Mouse (Mus musculus) T-helper 2 cell (primary cell): ENCODE results near the gene Abhd12.

Source experiments
- in situ Hi-C: fragments of 300-600 bp; cut with MboI, MseI; formaldehyde crosslinking; loops from one replicate; pipeline ENCODE4 v1.15.1; 2025; ENCODE audit warnings: high pct_unique_total_duplicates

Abhd12 gene

GRCm38 (mm10) chr2:150858724-150859487 is 45.6 kb downstream of the Abhd12 start:
- in situ Hi-C loops: loop anchor here (25.0 kb wide), 1 partner anchor 553 kb away; no protein-coding TSS in a partner anchor

DNA sequence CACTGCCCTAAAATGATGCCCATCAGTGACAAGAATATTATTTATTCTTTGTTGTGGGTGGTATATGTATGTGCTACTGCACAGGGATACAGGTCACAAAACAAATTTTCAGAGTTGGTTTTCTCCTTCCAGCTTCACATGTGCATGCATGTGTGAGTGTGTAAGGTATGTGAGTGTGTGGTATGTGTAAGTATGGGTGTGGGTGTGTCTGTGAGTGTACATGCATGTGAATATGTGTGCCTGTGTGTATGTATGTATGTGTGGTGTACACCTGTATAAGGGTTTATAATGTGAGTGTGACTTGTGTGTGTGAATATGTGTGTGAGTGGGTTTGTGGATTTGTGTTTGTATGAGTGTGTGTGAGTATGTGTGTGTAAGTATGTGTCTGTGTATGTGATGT is 49.4 kb downstream of the Abhd12 start:
- in situ Hi-C loops: loop anchor here (25.0 kb wide), 1 partner anchor 557 kb away; no protein-coding TSS in a partner anchor

DNA sequence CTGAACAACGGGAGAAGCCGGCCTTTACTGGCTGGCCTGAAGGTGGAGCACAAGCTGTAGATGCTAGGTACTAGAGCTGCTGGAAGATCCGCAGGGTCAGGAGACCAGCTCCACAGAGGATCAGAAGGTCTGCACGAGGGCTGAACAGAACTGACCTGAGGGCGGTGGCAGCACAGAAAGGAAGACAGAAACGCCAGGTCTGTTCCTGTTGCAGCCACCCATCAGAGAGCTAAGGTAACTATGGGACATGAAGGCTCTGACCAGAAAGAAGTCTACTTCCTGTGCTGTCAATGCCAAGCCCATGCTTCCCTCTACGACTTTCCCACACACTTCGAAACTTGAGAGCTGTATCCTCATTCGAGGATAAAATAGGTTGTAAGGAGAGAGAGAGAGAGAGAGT is 53.3 kb downstream of the Abhd12 start:
- in situ Hi-C loops: loop anchor here (25.0 kb wide), 1 partner anchor 561 kb away; no protein-coding TSS in a partner anchor

DNA sequence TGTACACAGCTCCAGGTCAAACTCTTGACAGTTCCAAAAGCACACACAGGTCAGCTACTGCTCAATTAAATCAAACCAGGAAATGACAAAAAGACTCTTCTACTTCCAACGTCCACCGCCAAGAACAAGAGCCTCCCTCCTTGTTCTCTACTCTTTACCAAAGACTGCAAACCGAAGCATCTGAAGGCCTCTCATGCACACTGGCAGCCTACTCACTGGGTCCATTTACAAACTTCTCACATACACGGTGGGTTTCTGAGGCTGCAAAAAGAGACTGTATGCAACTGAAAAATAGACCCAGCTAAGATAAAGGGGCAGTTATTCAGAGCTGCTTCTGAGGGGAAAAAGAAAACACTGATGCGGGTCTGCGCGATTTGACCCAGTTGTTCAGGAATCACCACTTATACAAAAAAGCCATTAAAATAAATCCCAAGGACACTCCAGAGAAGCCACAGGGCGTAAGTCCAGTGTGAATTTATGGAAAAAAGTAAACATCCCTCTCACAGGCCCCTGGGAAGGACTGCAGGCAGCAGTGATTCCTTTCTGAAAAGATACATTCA is 57.0 kb downstream of the Abhd12 start:
- in situ Hi-C loops: no loop called here

DNA sequence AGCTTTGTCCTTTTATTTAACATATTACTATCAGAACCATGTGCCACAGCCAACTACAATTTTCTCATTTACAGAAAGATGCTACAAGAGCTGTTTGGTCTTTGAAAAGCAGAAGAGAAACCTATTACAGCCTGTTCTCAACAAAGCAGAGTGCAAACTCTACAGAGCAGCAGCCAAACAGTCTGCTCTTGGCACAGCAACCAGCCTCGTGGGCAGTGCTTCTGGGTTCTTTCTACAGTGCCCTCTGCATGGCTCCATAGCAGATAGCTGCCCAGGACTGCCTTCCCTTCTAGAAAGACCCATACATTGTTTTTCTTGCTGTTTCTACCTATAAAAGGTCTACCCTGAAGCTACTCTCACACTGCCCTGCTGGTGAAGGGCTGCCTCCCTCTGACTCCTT is 59.7 kb downstream of the Abhd12 start:
- in situ Hi-C loops: no loop called here

- in situ Hi-C loops: no loop called here
These were observed 62.5 kb downstream of the Abhd12 start for GRCm38 (mm10) chr2:150842049-150842461.

DNA sequence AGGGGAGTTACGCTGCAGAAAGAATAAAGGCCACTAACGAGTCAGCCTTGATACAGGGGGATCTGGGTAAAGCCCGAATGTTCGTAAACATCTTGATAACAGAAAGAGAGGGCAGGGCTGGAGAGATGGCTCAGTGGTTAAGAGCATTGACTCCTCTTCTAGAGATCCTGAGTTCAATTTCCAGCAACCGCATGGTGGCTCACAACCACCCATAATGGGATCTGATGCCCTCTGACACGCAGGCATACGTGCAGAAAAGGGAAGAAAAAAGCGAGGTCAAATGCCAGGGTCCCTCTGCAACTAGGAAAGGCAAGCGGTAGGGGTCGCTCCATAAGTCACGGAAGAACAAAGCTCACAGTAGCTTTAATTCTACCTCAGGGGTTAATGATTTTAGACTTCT is 63.4 kb downstream of the Abhd12 start:
- in situ Hi-C loops: no loop called here

DNA sequence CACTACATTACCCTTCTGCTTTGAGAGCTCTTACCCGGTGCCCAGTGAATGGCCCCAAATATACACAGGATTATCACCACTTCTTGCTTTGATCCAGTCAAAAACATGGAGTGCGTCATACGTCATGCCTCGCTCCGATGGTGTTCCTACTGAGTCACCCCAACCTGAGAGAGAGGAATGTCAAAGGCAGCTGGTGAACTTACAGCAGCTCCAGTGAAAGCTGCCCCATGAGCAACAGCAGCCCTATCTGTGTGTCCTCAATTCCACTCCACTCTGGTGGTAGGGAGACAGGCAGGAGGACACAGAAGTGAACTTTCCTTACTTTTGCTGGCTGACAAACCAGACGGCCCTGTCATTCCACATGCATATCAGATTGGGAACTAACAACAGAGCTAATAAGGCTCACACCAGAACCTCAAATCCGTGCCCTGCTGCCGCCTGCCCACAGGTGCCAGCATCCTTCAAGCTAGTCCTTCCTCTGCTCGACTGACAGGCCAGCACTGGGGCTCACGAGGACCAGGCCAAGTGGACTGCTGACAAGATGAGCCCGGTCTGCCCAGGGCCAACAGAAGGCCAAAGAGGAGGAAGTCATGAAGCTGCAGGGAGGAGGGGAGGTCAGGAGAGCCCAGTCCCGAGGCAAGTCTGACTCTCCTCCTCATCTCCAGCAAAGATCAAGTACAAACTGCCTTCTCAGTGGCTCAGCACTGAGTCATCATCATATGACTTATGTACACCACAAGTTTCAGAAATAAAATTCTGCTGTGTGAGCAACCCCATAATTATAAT is 64.7 kb downstream of the Abhd12 start:
- in situ Hi-C loops: no loop called here

DNA sequence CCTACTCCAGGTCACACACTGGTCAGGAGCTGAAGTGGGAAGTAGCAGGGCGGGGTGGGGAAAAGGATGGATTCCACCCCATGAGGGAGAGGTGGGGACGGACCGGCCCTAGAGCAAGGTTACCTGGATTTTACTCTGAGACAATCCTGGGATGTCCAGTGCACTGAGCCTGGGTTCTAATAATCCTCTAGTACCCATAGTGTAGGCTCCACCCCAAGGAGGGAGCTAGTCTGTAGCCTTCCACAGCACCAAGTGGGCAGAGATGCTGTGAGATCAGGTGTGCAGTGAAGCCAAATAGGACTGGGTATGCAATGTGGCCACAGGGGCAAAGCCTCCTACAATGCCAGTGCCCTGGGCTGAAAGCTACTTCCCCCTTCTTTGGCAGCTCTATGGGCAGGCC is 66.8 kb downstream of the Abhd12 start:
- in situ Hi-C loops: no loop called here

DNA sequence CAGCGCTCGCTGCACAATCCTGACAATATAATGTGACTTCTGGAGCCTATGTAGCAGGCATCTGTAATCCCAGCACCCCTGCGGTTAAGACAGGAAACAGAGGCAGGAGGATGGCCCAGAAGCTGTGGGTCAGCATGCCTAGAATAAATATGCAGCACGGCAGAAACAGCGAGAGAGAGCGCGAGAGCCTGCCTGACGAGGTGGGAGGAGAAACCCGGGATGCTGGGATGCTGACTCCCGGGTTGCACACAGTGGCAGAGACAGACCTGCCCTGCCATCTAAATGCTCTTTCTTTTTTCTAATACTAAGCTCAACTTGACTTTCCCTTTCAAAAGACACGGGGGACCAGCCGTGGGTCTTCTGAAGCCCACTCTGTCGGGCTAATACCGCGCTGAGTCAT is 67.6 kb downstream of the Abhd12 start:
- in situ Hi-C loops: no loop called here

DNA sequence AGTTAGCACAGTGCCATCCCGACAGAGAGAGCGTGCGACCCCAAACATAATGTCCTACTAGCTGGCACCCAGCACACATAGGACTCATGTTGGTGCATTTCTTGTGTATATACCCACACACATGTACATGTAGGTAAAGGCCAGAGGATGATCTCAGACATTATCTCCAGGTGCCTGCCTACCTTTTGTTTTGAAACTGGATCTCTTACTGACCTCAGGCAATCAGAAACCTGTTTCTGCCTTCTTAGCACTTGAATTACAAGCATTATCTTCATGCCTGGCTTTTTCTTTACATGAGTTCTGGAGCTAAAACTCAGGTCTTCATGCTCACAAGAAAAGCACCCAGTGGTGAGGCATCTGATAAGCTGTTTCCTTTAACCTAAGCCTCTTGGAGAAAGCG is 68.6 kb downstream of the Abhd12 start:
- in situ Hi-C loops: no loop called here

DNA sequence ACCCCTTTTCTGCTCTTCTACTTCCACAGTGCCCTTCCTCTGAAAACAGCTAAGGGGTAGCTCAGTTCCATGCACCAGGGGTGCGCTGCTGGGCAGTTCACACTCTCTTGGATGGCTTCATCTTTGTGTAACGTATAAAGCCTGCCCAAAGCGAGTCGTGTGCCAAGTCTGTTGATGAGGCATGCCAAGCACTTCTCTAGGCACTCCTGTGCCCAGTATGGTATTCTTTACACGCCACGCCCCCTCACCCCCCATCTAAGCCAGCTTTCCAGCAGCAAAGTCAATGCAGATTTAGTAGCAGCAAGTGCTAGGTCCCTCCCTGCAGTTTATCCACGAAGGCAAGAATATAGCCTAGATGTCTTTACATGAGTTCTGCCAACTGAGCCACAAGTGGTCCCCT is 69.9 kb downstream of the Abhd12 start:
- in situ Hi-C loops: no loop called here

DNA sequence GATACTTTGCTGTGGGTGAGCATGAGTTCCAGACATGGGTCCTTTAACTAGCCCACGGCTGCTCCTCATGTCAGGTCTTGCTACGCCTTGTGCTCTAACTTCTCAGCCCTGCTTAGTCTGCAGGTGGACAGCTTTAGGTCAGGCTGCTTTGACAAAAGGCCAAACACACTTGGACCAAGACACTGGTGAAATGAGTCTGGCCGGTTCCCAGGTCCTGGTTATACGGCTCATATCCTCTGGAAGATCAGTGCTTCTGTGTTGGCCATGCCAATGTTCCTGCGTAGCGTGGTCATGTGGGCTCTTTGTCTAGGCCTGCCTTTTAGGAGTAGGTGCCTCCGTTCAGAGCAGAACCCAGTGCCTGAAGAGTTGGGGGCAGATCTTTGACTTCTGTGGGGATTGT is 72.5 kb downstream of the Abhd12 start:
- in situ Hi-C loops: no loop called here

- in situ Hi-C loops: no loop called here
These were observed 73.6 kb downstream of the Abhd12 start for GRCm38 (mm10) chr2:150830911-150831441.

DNA sequence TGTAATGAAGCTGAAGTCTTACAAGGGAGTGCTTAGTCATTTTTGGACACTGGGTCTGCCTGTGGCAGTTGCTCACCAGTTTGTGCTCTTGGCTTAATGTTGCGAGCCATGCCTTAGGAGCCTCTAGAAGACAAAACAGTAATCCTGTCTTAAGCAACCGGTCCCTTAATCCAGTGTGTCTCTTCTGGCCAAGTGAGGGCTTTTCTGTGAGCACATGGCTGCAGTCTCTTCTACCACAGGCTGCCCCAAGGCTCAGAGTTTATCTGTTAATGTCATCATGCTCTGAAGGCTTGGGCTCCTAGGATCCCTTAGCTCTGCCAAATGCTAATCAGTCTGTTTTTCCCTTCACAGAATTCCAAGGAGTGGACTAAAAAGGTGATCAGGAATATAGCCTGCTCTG is 74.5 kb downstream of the Abhd12 start:
- in situ Hi-C loops: no loop called here

DNA sequence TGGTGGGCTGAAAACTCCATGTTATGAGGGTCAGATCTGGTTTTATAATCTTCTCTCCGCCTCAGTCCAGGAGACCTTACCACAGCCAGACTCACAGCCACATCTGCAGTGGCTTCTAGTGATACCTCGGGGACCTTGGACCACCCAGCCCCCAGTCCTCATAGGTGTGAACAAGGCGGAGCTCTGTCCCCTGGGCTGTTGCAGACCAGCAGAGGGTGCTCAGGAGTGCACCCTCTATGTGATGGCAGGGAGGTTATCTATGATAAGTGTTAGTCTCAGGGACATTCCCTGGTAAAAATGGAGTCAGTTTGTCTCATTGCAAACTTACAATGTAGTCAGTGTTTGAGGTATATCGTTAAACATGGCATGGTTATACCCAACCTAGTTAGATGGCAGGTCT is 75.9 kb downstream of the Abhd12 start:
- in situ Hi-C loops: no loop called here

GRCm38 (mm10) chr2:150828164-150828563 is 76.4 kb downstream of the Abhd12 start:
- in situ Hi-C loops: no loop called here

- in situ Hi-C loops: no loop called here
These were observed 78.1 kb downstream of the Abhd12 start for GRCm38 (mm10) chr2:150826426-150826825.

- in situ Hi-C loops: no loop called here
These were observed 81.6 kb downstream of the Abhd12 start for GRCm38 (mm10) chr2:150822987-150823386.

DNA sequence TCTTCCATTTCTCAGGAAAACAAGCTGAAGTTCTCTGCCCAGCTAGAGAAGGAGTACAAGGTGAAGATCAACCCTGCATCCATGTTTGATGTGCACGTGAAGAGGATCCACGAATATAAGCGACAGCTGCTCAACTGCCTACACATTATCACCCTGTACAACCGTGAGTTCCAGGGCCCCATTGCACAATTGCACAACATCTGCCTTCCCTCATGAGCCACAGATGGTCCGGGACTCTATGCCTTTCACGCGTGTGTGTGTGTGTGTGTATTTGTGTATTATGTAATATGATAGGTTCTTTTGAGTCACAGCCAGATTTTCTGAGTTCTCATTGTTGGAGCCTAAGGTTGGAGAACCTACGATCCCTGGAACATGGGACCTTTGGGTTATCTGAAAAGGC is 83.8 kb downstream of the Abhd12 start:
- in situ Hi-C loops: no loop called here

- in situ Hi-C loops: no loop called here
These were observed 85.8 kb downstream of the Abhd12 start for GRCm38 (mm10) chr2:150818742-150819141.

DNA sequence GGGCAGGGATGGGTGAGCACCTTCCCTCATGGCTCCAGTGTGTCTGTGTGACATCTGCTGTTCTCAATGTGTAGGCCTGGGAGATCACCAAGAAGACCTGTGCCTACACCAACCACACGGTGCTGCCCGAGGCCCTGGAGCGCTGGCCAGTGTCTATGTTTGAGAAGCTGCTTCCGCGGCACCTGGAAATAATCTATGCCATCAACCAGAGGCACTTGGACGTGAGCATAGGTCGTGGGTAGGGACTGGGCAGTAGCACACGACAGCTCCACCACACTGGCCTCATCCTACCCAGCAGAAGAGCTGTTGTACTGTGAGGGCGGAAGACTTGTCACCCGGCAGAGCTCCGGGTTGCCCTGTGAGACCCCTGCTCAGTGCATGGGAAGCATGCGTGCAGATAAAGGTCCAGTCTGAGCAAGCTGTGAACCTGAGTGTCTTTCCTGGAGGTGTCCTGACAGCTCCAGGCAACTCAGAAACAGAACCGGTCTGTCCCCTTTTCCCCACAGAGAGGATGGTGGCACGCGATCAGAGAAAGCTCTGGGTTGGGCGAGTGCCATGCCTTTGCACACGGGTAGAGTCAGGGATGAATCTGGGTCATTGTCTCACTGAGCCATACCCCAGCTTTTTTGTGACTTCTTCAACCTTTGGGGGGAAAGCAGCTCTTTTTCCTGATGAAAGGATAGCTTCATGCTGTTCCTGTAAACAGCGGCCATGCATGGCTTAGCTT is 87.7 kb downstream of the Abhd12 start:
- in situ Hi-C loops: no loop called here
